Mouse (Mus musculus): ENCODE results near the gene Gm17545.

DNA sequence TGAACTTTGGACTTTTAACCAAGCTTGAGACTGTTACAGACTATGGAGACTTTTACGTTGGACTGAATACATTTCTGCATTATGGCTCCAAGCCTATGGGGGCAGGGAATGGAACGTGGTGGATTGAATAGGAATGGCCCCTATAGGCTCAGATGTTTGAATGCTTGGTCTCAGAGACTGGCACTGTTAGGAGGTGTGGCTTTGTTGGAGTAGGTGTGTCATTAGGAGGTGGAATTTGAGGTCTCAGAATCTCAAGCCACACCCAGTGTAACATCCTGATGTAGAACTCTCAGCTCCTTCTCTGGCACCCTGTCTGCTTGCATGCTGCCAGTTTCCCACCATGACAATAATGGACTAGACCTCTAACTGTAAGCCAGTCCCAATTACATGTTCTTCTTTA lies 20.9 kb upstream of the Gm17545 start:
- TF ChIP-seq CTCF (IDR thresholded peaks at IDR 0.05; ENCODE audit: borderline replicate concordance, insufficient read depth, low read length) (no peak), POLR2A (IDR thresholded peaks at IDR 0.05; ENCODE audit: low read depth, low read length) (no peak)
